Mouse (Mus musculus) myocyte (in vitro differentiated cells): ENCODE data around the gene Rps6kl1.

Experiments used
- MAX ChIP-seq: IDR thresholded peaks from one replicate; pipeline ENCODE4 v1.6.1; 2011; ENCODE audit warnings: low read depth, mild to moderate bottlenecking, control low read depth
- POLR2A ChIP-seq: IDR thresholded peaks from one replicate; pipeline ENCODE4 v1.6.1; 2011; ENCODE audit warnings: low read depth, mild to moderate bottlenecking, control low read depth, moderate library complexity; ENCODE audit not compliant: insufficient read length
- POLR2AphosphoS2 ChIP-seq: IDR thresholded peaks from one replicate; pipeline ENCODE4 v1.6.1; 2011; ENCODE audit warnings: low read depth, control low read depth; ENCODE audit not compliant: insufficient read length
- USF1 ChIP-seq: IDR thresholded peaks from one replicate; pipeline ENCODE4 v1.6.1; 2011; ENCODE audit warnings: low read depth, mild to moderate bottlenecking, control low read depth, moderate library complexity

DNA sequence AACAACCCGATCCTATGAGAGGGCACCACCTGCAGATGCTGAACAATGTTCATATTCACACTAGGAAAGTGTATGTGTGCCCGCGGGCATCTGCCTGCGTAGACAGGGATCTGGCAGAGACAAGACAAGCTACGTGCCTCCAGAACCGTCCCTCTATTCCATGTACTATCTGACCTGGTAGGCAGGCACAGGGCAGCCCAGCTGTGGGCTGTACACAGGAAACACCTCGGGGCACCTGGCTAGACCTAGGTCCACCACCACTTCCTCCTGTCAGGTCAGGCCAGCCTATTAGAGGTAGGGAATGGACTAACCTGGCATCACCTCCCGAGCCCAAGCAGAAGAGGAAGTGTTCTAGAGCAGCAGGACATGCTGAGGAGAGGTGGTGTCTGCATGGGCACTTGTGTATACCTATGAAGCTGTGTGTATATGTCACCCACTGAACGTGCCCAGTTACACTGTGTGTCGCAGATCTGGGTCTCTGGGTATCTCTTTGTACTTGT is 26.7 kb upstream of the Rps6kl1 start, which contains the start of gene Pgf:
- TF ChIP-seq POLR2A (no peak), MAX (no peak), POLR2AphosphoS2 (no peak), USF1 (no peak)
